Mouse (Mus musculus) embryonic fibroblast, embryonic 13.5 days (primary cell): ENCODE data around the gene Vezf1. TPM values are rescaled to one million over a fixed set of nuclear protein-coding genes. Genes with fewer than 3 reads are reported as not detected.
A peak's percentile ranks its signal among the peaks of the same experiment; 100 is the strongest.

Experiments
- H3K27ac ChIP-seq: 2 replicates; pipeline ENCODE4 v1.5.1; 2012; ENCODE audit warnings: low read length, control low read depth, inconsistent platforms; ENCODE audit not compliant: insufficient read depth
- H3K4me1 ChIP-seq: 2 replicates; pipeline ENCODE4 v1.6.1; 2011; ENCODE audit warnings: low read length; ENCODE audit not compliant: control insufficient read depth, insufficient read depth
- H3K4me3 ChIP-seq: 2 replicates; pipeline ENCODE4 v1.5.1; 2011; ENCODE audit warnings: mild to moderate bottlenecking, control low read depth, low read length; ENCODE audit not compliant: insufficient read depth
- CTCF ChIP-seq: IDR thresholded peaks from 2 replicates; pipeline ENCODE4 v1.5.1; 2011; ENCODE audit warnings: mild to moderate bottlenecking, control low read depth, low read length, moderate library complexity, borderline replicate concordance; ENCODE audit not compliant: insufficient read depth
- POLR2A ChIP-seq: IDR thresholded peaks from 2 replicates; pipeline ENCODE4 v1.6.1; 2011; ENCODE audit warnings: low read depth, mild to moderate bottlenecking, control low read depth, low read length, moderate library complexity
- polyA plus RNA-seq: library from polyadenylated mRNA; stranded (reverse); fragments of >200 nt; gene quantifications from 2 replicates; pipeline ENCODE4 v1.2.4, GENCODE M21; 2011; ENCODE audit warnings: low read depth; ENCODE audit not compliant: missing spikeins, insufficient read length

Vezf1 gene
- 44.6 and 46.1 TPM in 2 replicates for polyA plus RNA-seq

DNA sequence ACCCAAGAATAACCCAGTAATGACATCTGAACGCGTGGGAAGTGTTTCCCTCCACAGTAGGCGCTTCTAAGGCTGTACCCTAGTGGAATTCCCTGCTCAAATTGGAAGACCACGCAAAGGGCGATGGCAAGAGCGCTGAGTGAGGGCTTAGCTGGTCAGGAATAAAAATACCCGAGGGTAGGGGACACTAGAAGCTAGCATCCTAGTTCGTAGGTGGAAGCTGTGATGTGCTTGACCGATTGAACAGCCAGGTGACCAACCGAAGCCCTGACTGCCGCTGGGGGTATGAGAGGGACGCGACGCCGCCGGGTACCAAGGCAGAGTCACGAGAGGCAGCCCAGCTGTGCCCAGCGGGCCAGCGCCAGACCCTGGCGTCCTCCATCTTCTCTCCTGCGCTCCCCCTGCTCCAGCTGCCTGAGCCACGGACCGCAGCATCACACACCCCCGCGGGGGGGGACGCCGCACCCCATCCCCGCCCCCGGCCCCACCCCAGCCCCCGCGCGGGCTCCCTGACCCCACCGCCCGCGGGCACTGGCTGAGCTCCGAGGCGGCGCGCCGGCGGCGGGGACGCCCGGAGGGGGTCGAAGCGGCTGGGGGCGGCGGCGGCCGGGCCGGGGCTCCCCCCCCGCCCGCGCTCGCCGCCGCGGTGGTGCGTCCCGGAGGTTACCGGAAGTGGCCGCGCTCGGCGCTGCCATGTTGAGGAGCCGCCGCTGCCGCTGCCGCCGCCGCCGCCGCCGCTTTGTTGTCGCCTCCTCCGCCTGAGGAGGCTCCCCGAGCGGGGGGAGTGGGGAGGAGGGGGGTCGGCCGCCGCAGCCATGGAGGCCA, at the start of gene Vezf1:
Gene Vezf1 (plus strand): TSS at position 694 of the 825 bp plus-strand sequence.
- TF ChIP-seq CTCF (no peak), POLR2A (peak; percentile 82)
- Histone ChIP-seq H3K4me1 (peaks cover 13% of the 10 kb centered on the region), H3K4me3 (peak within 1 kb of the TSS; percentile 99), H3K27ac (peak within 1 kb of the TSS; percentile 84)

DNA sequence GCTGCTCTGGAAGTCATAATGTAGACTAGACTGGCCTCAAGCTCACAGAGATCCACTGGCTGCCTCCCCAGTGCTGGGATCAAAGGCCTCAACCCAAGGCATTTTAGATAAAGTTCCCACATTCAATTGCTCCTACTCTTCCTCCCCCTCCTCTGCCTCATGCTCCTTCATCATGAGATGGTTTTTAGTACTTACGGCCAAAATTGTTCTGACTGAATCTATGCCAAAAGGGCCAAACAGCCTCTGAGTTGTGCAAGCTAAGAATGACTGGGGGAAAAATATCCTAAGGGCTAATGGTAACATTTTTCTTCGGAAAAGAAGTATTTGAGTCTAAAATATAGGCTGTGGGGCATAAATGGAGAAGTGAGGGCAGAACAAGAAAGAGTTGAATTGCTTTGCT, 44.1 kb upstream of the Vezf1 start:
- no peak overlapping the region for H3K4me3 ChIP-seq
- no peak overlapping the region for H3K27ac ChIP-seq
- H3K4me1 ChIP-seq = no peaks in the 10 kb centered on the region
- TF ChIP-seq CTCF (no peak), POLR2A (no peak)

DNA sequence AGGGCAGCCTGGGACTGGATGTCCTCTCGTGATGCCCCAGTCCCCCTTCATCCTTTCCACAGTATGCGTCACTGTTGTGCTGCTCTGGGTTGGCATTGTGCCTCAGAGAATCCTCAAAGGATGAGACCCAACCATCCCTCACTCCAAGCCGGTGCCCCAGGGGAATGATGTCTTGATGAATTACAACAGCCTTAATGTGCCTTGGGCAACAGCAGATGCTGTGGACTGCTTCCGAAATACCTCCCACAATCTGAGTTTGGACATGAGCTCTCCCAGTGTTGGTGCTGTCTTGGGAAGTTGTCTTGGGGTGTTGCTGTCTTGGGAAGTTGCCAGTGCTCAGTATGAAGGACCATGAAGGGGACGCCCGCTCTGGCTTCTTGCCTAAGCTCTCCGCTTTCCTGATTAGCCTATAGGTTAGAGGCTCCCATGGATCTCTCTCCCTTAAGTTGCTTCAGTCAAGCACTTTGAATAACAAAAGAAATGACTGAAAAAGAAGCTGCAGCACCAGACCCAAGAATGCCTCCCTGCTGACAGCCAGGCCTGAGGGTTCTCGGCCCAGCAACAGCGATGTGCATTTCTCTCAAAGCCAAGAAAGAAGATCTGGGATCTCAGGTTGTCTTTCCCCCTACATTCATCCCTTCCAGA, 40.6 kb upstream of the Vezf1 start:
- Histone ChIP-seq H3K27ac (no peak overlapping the region), H3K4me1 (no peaks in the 10 kb centered on the region), H3K4me3 (no peak overlapping the region)
- TF ChIP-seq POLR2A = no peak
- no peak for TF ChIP-seq CTCF

DNA sequence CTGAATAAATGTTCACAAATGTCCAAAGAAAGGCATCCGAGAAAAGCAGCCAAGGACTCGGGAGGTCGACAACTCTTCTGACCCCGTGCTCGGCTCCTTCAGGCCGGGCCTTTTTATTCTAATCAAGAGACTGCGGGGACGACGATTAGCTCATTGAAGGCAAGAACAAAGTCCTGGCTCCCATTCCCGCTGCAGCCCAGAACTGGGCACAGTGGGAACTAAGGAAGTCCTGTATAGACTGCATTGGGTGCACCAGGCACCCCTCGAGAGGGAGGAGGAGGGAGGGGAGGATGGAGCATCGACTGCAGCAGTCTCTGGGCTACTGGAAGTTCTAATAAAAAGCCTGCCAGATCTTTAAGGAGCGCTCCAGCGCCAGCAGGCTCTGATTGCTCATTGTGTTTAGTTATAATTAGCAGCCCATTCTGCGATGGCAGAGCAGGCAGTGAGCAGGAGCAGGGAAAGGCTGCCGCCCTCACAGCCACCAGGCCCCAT, 39.8 kb upstream of the Vezf1 start:
- TF ChIP-seq CTCF (no peak), POLR2A (no peak)
- no peaks in the 10 kb centered on the region for H3K4me1 ChIP-seq
- no peak overlapping the region for H3K27ac ChIP-seq
- no peak overlapping the region for H3K4me3 ChIP-seq

DNA sequence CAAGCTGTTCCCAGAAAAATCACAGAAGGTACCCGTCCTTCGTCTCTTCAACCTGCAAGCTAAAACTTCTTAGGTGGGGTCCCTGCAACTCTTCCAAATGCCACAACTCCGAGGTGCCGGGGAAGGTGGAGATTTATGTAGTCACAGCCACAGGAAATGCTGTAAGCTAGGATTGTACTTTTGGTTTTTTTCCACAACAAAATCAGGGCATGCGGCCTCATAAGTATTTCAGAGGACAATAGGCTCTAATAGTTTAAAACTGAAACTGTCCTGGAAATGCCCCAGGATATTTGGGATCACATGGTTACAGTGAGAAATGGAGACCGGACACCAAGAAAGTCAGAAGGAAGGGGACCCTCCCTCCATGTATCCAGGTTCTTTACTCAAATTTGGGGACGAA, 37.9 kb upstream of the Vezf1 start:
- TF ChIP-seq CTCF = no peak
- no peak for TF ChIP-seq POLR2A
- H3K4me1 ChIP-seq = no peaks in the 10 kb centered on the region
- H3K4me3 ChIP-seq = no peak overlapping the region
- H3K27ac ChIP-seq = no peak overlapping the region

DNA sequence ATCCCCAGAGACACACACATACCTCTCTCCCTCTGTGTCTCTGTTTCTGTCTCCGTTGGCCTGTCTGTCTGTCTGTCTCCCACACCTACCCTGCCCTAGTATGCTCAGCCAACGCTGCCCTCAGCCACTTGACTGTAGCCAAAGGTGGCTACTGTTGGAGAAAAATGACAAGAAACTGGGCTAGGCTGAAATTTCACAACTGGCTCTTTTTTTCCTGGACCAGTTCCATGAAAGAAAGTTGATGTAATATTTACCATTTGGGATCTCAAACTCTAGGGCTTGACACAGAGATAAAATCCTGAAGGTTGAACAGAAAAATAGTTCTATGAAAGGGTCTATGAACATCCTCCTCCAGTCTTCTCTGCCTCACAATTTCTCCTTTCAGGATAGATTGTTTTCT, 37.2 kb upstream of the Vezf1 start:
- TF ChIP-seq POLR2A = no peak
- TF ChIP-seq CTCF = no peak
- no peak overlapping the region for H3K4me3 ChIP-seq
- no peaks in the 10 kb centered on the region for H3K4me1 ChIP-seq

DNA sequence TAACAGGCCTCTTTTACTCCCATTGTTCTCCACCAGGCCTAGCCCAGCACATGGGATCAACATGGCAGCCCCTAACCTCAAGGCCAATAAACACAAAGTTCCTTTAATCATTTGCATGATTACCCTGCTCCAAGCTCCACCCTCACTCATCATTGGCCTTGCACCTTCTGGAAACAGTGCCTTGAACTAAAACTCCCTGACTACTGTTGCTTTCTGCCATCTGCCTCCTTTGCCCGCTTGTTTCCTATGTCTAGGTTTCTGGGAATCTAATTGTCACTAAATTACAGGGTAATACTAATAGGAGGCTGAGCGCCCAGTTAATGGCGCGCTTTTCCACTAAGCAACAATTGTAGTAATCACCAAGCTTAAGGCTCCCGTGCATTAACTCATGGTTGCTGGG, 36.3 kb upstream of the Vezf1 start:
- H3K4me3 ChIP-seq = no peak overlapping the region
- TF ChIP-seq POLR2A (no peak), CTCF (no peak)
- H3K27ac ChIP-seq = no peak overlapping the region
- H3K4me1 ChIP-seq = no peaks in the 10 kb centered on the region

More for the DNA sequence above, 37.2 kb upstream of the Vezf1 start:
- H3K27ac ChIP-seq = no peak overlapping the region

DNA sequence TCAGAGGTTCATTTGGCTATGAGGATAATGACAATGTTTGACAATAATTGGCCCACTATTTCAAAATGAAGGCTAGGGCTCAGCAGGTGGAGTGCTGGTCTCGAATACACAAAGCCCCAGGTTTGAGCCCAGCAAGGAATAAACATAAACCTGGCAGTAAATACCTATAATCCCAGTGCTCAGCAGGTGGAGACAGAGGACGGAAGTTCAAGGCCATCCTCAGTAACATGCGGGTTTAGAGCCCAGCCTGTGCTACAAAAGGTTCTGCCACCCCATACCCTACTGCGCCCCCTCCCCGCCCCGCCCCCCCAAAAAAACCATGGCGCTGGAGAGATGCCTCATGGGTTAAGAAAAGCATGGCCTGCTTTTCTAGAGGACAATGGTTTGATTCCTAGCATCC, 32.1 kb upstream of the Vezf1 start:
- TF ChIP-seq POLR2A (no peak), CTCF (no peak)
- Histone ChIP-seq H3K4me1 (no peaks in the 10 kb centered on the region), H3K4me3 (no peak overlapping the region), H3K27ac (no peak overlapping the region)

DNA sequence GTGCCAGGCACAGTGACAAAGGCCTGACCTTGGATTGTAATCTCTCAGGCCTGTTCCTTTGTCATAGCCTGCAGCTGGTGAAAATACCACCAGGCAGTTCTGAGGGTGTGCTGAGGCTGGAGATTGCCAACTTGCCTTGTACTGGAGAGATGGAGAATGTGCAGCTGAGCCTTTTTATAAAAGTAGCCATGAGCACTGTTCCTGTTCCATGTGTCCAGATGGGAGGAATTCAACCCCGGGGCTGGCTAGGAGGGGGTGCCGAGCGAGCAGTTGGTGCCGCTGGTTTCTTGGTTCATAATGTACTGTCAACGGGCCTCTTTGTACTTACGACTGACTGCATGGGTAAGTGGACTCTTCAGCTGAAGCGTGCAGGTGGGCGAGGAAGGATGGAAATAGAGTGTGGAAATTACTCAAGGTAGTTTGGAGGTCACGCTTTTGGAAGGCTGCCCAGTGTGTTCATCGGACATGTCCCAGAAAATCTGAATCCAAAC, 31.3 kb upstream of the Vezf1 start:
- TF ChIP-seq POLR2A (no peak), CTCF (no peak)
- no peak overlapping the region for H3K4me3 ChIP-seq
- H3K4me1 ChIP-seq = no peaks in the 10 kb centered on the region
- H3K27ac ChIP-seq = no peak overlapping the region

DNA sequence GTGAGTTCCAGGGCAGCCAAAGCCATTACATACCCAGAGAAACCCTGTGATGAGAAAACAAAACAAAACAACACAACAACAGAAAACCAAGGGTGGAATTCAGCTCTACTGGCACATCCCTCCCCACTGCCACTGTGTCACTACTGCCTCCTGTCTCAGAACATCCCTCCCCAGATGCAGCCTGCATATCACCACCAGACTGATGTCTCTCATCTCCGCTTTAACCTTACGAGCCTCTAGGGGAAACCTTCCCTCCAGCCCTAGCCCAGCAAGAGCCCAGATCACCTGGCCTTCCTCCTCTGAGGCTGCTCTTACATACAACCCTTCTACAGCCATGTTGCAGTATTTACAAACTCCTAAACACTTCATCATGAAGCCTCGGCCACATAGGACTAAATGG, 30.7 kb upstream of the Vezf1 start:
- no peak overlapping the region for H3K27ac ChIP-seq
- H3K4me3 ChIP-seq = no peak overlapping the region
- TF ChIP-seq POLR2A (no peak), CTCF (no peak)
- no peaks in the 10 kb centered on the region for H3K4me1 ChIP-seq
